Mouse (Mus musculus): ENCODE measurements at regions not wholly inside any gene's neighbourhood (a gene's known extent, or its start where the extent isn't known, plus 50 kb on each side); places are given as distances from the start of the nearest gene placed in this dataset.
A peak's percentile ranks its signal among the peaks of the same experiment; 100 is the strongest.

GRCm38 (mm10) chr14:28773068-28773467 lies 244.9 kb upstream of the Lrtm1 start:
- ATAC-seq (ENCODE audit: low TSS enrichment), result no peak

DNA sequence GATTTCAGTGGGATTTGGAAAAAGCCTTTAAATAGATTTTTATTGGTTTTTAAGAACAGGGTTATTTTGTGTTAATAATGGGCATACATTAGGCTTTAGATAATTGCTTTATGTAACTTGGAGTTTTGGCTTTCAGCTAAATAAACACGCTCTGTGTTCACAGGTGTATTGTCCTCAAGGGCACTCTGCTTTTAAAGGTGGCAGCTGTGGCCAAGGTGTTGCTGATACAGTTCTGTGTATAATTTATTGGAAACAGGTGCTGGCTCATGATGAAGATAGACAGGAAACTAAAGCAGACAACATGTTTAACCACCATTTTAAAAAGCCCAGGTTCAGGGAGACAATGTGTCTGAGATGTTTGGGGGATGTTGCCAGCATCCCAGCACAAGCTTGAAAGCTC lies 242.3 kb upstream of the Lrtm1 start:
- no peak for ATAC-seq (ENCODE audit: low TSS enrichment)

DNA sequence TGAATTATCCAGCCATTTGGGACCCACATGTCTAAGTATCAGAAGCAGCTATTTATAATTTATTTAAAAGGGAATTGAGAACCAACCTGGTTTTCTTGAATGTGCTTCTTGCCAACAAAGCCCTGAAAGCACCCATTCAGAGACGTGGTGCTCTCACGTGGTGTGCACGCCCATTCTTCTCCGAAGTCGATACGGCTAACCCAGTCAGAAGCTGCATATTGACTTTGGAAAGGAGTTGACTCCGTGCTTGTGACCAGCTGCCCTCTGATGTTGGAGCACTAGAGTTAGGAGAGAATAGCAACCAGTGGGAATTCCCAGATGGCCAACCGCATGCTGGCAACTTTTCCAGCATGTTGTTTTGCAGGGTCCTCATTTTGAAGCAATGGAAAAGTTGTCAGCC lies 240.2 kb upstream of the Lrtm1 start:
- no peak for ATAC-seq (ENCODE audit: low TSS enrichment)

- no peak for ATAC-seq (ENCODE audit: low TSS enrichment)
Measured at GRCm38 (mm10) chr14:28781660-28782059, 236.3 kb upstream of the Lrtm1 start.

- ATAC-seq (ENCODE audit: low TSS enrichment), result peak; percentile 50
Measured at GRCm38 (mm10) chr14:28784106-28784633, 233.8 kb upstream of the Lrtm1 start.

GRCm38 (mm10) chr14:28798290-28798689 lies 219.7 kb upstream of the Lrtm1 start:
- ATAC-seq (ENCODE audit: low TSS enrichment), result no peak

DNA sequence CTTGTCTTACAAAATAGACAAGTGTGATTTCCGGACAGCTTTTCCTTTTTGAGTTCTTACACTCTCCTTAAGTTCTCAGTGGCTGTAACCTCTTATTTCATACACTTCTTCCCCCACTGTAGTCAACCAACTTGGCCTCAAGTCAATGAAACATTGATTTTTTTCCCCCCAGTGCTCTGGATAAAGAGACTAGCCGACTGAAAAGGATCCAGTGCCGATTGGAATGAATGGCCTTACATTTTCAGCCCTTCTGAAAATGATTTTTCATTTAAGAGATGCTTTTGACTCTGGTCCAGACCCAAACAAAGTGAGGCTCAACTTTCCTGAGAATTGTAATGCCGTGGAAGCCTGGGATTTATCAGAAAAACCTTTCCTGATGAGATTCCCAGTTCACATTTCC lies 216.3 kb upstream of the Lrtm1 start:
- no peak for ATAC-seq (ENCODE audit: low TSS enrichment)

- no peak for ATAC-seq (ENCODE audit: low TSS enrichment)
Measured at GRCm38 (mm10) chr14:28802126-28802525, 215.9 kb upstream of the Lrtm1 start.

- ATAC-seq (ENCODE audit: low TSS enrichment), result no peak
Measured at GRCm38 (mm10) chr14:28808094-28808493, 209.9 kb upstream of the Lrtm1 start.

DNA sequence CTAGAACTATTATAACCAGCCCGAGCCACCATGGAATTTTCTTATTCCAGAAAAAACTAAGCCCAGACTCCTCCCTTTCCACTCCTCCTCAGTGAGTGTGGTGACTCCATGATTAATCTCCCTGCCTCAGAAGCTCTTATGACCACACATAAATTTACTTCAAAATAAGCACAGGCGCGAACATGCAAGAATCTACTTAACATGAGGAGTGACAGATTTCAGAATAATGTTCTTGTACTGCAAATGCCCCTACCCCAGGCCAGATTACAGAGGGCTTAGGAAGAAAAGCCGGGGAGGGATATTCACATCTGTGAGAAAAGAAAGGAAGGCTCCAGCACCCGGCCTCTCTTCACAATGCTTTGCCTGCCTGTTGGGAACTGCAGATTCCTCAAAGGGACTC lies 208.7 kb upstream of the Lrtm1 start:
- ATAC-seq (ENCODE audit: low TSS enrichment), result no peak

DNA sequence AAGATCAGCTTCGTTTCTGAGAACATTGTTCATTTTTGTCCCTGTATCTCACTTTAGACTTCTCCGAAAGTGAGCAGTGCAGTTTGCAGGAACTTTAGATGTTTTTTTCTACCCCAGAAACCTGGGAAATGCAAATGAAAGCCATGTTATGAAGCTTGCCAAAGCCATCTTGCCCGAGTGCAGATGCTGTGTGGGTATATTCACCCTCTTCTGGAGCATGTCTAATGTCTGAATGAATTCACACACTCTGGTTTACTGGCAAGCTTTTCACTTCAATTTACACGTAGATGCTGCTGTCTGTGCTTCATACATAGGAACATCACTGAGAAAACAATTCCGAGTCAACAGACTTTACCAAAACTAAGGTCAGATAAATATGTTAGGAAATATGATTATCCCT lies 197.0 kb upstream of the Lrtm1 start:
- peak; percentile 93 for ATAC-seq (ENCODE audit: low TSS enrichment)

- no peak for ATAC-seq (ENCODE audit: low TSS enrichment)
Measured at GRCm38 (mm10) chr14:28827186-28827585, 190.8 kb upstream of the Lrtm1 start.

GRCm38 (mm10) chr14:28837117-28837516 lies 180.9 kb upstream of the Lrtm1 start:
- no peak for ATAC-seq (ENCODE audit: low TSS enrichment)

DNA sequence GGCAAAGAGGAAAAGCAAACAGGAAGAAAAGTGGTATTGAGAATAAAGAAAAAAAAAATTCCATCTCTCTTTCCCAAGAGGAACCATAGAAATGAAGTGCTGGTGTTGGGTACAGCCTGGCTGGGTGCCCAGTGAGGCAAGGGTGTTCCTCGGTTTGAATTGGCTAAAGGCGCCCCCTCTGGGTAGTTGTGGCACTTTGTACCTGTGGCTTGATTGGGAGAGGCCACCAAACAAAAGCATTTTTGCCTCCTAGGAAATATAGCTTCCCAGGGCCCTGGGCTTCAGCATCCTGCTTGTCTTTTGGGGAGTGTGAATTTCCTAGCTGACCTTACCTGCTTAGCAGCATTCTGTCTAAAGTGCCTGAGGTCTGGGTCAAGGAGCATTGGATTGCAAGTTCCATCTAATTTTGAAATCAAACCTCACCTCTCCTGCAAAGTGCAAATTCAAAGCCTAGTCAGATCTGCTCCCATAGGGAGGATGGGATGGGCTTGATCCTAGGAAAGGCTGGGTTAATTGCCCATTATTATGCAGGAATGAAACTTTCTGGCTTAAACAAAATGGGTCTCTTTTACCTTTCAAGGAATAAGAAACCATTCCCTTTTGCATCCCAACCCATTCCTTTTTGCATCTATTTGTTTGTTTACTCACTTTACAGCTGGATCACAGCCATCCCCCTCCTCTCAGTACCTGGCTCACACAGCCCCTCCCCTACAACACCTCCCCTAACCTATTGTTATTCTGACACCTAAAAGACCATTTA lies 169.0 kb upstream of the Lrtm1 start:
- ATAC-seq (ENCODE audit: low TSS enrichment), result no peak
